Mouse (Mus musculus) forebrain, embryonic 13.5 days (tissue): ENCODE results near the gene Abca17. TPM values are rescaled to one million over a fixed set of nuclear protein-coding genes. Genes with fewer than 3 reads are reported as not detected.

Experiments
- ATAC-seq: fragments of 200-750 bp; cut with Nextera tagmentation; 2 replicates; pipeline ENCODE4 v1.8.0; 2017
- H3K27ac ChIP-seq: fragments of 300-500 bp; sonication (generic); 2 replicates; pipeline ENCODE4 v1.5.1; 2015; ENCODE audit warnings: inconsistent platforms, mild to moderate bottlenecking, moderate library complexity
- H3K27me3 ChIP-seq: fragments of 300-500 bp; sonication (generic); 2 replicates; pipeline ENCODE4 v1.6.1; 2015; ENCODE audit warnings: mild to moderate bottlenecking, inconsistent platforms
- H3K36me3 ChIP-seq: fragments of 300-500 bp; sonication (generic); 2 replicates; pipeline ENCODE4 v1.6.1; 2015; ENCODE audit warnings: mild to moderate bottlenecking, inconsistent platforms; ENCODE audit not compliant: poor library complexity, severe bottlenecking
- H3K4me1 ChIP-seq: fragments of 300-500 bp; sonication (generic); 2 replicates; pipeline ENCODE4 v1.6.1; 2015; ENCODE audit warnings: inconsistent platforms
- H3K4me2 ChIP-seq: fragments of 300-500 bp; sonication (generic); 2 replicates; pipeline ENCODE4 v1.6.1; 2015; ENCODE audit warnings: inconsistent platforms, mild to moderate bottlenecking, moderate library complexity
- H3K4me3 ChIP-seq: fragments of 300-500 bp; sonication (generic); 2 replicates; pipeline ENCODE4 v1.5.1; 2015; ENCODE audit warnings: mild to moderate bottlenecking, inconsistent platforms
- H3K9ac ChIP-seq: fragments of 300-500 bp; sonication (generic); 2 replicates; pipeline ENCODE4 v1.6.1; 2015; ENCODE audit warnings: mild to moderate bottlenecking, inconsistent platforms
- H3K9me3 ChIP-seq: fragments of 300-500 bp; sonication (generic); replicated peaks from 2 replicates; pipeline ENCODE4 v1.6.1; 2016; ENCODE audit warnings: inconsistent platforms
- WGBS: fragments of 180-500 bp; shearing (Covaris S2); methylation state at CpG from one replicate; pipeline ENCODE4 v1.1.7; 2015; 5-methylcytosine and 5-hydroxymethylcytosine counted together
- polyA plus RNA-seq: library from polyadenylated mRNA; unstranded; fragments of >200 nt; fragmentation: Nextera tagmentation; extraction: Ambion mirVana; gene quantifications from 2 replicates; pipeline ENCODE4 v1.2.1, GENCODE M21; 2015

Abca17 gene
- polyA plus RNA-seq, 1 experiment from 2014 or later: 0.06 TPM

DNA sequence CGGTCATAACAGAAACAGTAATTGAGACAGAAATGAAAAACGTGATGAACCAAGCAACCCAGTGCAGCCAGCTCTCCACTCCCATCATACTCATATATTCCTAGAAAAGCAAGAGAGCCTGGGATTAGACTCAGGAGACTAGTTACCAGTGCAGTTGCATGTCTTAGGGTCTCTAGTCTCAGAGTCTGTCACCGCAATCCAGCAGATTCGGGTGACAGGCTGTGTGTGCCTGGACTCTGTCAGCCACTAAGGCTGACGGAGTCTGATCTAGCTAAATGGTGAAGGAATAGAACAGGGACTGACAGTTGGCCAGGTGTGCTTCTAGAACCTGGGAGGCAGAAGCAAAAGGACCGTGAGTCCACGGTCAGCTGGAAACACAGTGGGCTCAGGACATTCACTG lies 23.2 kb downstream of the Abca17 start:
- H3K9me3 ChIP-seq: no peaks in the 10 kb centered on the region

DNA sequence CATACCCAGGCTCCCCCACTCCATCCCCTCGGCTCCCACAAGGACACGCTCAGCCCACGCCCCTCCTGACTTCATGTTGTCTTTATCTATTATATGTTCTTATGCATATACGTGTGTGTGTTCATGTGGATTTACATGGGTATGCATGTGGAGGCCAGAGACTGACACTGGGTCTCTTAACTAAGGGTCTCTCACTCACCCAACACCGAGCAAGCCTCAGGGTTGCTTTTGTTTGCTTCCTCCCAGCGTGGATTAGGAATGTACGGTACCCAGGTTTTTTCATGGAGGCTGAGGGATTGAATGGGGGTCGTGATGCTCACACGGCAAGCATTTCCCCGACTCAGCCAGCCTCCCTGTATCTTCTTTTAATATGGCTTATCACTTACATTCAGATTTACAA lies 25.8 kb downstream of the Abca17 start:
- WGBS: 85% methylated on average over 10 of the region's 10 CpGs
- Histone ChIP-seq H3K27me3 (no peaks in the 10 kb centered on the region), H3K27ac (no peak overlapping the region), H3K4me2 (no peak overlapping the region), H3K36me3 (no peaks in the 10 kb centered on the region), H3K9ac (no peak overlapping the region), H3K4me3 (no peak overlapping the region), H3K9me3 (no peaks in the 10 kb centered on the region), H3K4me1 (no peaks in the 10 kb centered on the region)
- no peak for ATAC-seq

More for the DNA sequence above, 23.2 kb downstream of the Abca17 start:
- Histone ChIP-seq H3K4me3 (no peak overlapping the region), H3K9ac (no peak overlapping the region), H3K27ac (no peak overlapping the region), H3K36me3 (no peaks in the 10 kb centered on the region), H3K4me2 (no peak overlapping the region), H3K27me3 (no peaks in the 10 kb centered on the region), H3K4me1 (no peaks in the 10 kb centered on the region)
- no peak for ATAC-seq
- 69% methylated on average over 7 of the region's 7 CpGs for WGBS

DNA sequence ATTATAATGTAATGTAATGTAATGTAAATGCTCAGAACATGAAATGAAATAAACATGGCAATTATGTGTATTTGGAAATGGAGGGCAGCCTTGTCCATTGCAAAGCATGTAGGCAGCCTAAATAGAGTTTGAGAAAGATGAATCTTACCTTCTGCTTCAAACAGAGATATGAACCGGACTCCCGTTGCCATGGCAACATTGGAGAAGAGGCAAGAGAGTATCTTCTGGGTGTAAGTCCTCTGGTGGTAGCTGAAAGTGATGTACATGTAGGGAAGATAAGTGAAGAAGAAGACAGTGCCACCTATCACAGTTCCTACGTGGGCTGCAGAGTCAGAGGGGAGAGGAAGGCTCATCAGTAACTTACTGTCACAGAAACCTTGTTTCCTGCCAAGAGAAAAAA lies 30.0 kb downstream of the Abca17 start:
- H3K36me3 ChIP-seq: no peaks in the 10 kb centered on the region
- no peak overlapping the region for H3K9ac ChIP-seq
- H3K4me1 ChIP-seq: no peaks in the 10 kb centered on the region
- no peak for ATAC-seq
- no peak overlapping the region for H3K4me3 ChIP-seq
- no peak overlapping the region for H3K27ac ChIP-seq
- H3K4me2 ChIP-seq: no peak overlapping the region
- H3K27me3 ChIP-seq: no peaks in the 10 kb centered on the region
- WGBS: 83% methylated on average over 3 of the region's 3 CpGs
- H3K9me3 ChIP-seq: no peaks in the 10 kb centered on the region

DNA sequence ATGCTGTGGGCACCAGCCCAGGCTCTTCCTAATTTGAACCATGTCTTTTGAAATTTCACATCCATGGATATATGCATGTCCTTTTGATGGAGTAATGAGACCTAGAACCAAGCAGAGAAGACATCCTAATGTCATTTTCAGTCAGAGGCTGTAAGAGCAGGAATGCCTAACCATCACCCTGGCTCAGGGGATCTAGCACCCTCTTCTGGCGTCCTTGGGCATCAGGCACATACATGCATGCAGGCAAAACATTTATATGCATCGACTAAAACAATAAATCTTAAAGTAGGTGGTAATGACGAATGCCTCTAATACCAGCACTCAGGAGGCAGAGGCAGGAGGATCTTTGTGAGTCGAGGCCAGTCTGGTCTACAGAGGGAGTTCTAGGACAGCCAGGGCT lies 43.4 kb downstream of the Abca17 start:
- no peak overlapping the region for H3K4me3 ChIP-seq
- 0 out of 2 replicates have a peak, but pooled peaks cover 4% of the 10 kb centered on the region for H3K27me3 ChIP-seq
- no peak for ATAC-seq
- no peak overlapping the region for H3K4me2 ChIP-seq
- no peaks in the 10 kb centered on the region for H3K9me3 ChIP-seq
- H3K4me1 ChIP-seq: no peaks in the 10 kb centered on the region
- no peak overlapping the region for H3K27ac ChIP-seq
- 52% methylated on average over 4 of the region's 4 CpGs for WGBS
- H3K36me3 ChIP-seq: no peaks in the 10 kb centered on the region
- no peak overlapping the region for H3K9ac ChIP-seq

DNA sequence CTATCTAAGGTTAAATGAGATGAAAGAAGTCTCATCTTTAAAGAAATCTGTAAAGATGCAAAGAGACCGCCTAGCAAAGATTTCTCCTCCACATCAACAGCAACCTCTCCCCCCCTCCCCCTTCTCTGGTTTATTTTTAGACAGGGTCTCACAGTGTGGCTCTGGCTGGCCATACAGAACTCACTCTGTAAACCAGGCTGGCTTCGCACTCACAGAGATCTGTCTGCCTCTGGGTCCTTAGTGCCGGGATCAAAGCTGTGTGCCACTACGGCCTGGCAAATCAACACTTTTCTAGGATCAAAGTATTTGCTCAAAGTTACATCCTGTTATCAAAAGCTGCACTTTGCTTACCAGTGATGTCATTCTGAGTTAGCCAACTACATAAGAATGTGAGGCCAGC lies 50.2 kb downstream of the Abca17 start:
- ATAC-seq: no peak
- 75% methylated on average over 4 of the region's 4 CpGs for WGBS
- Histone ChIP-seq H3K4me3 (no peak overlapping the region), H3K9me3 (no peaks in the 10 kb centered on the region), H3K27ac (no peak overlapping the region), H3K27me3 (0 out of 2 replicates have a peak, but pooled peaks cover 4% of the 10 kb centered on the region), H3K4me2 (no peak overlapping the region), H3K36me3 (no peaks in the 10 kb centered on the region), H3K9ac (no peak overlapping the region), H3K4me1 (no peaks in the 10 kb centered on the region)

DNA sequence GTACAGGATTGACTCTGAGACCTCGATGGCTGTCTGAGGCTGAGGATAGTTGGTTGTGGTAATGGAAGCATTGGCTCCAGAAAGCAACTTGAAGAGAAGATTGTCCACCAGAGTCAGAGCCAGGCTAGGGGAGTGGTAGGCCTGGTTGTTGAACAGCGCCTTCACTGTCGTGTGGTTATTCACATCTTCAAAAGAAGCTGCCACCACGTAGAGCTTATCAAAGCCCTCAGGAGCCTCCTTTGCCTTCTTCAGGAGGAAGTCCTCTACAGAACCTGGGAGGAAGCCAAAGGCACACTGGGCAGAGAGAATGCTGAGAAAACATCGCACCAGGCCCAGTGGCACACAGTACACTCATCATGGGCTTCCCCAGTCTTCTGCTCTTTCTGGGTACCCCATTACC lies 61.5 kb downstream of the Abca17 start:
- Histone ChIP-seq H3K27me3 (no peaks in the 10 kb centered on the region), H3K4me1 (no peaks in the 10 kb centered on the region), H3K9me3 (no peaks in the 10 kb centered on the region), H3K4me2 (no peak overlapping the region), H3K9ac (no peak overlapping the region), H3K4me3 (no peak overlapping the region), H3K27ac (no peak overlapping the region), H3K36me3 (no peaks in the 10 kb centered on the region)
- 79% methylated on average over 5 of the region's 5 CpGs for WGBS
- ATAC-seq: no peak

DNA sequence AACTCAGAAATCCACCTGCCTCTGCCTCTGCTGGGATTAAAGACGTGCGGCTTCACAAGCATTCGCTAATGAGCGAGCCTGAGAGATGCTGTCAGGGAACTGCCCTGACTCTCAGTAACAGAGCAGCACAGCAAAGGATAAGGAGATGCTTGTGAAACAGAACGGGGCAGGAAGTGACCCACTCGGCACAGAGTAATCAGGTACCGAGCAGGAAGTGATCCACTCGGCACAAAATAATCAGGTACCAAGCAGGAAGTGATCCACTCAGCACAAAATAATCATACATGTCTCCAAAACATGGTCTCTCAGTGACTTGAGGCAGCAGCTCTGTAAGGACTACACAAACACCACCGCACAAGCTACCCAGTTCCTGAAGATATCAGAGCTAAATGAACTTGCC lies 62.4 kb downstream of the Abca17 start:
- H3K36me3 ChIP-seq: no peaks in the 10 kb centered on the region
- H3K4me2 ChIP-seq: no peak overlapping the region
- WGBS: 87% methylated on average over 9 of the region's 9 CpGs
- no peaks in the 10 kb centered on the region for H3K27me3 ChIP-seq
- no peak overlapping the region for H3K4me3 ChIP-seq
- H3K9ac ChIP-seq: no peak overlapping the region
- no peak overlapping the region for H3K27ac ChIP-seq
- H3K9me3 ChIP-seq: no peaks in the 10 kb centered on the region
- no peaks in the 10 kb centered on the region for H3K4me1 ChIP-seq
- ATAC-seq: no peak

DNA sequence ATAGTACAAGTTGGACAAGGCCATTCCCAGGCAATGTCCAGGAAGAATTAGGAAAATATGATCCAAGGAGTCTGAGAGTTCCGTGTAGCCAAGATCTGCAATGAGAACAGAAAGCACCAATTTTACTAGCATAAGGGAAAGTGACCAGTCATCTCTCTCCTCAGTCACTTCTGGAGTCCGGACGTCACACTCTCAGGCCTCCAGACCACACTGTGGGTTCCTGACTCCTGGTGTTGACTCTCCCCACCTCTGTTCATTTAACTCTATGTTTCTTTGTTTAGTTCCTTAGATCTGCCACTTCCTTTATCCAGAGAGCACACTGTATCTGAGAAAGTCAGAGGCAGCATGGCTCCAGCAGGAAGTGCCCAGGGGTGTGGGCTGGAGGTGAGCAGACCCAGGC lies 65.2 kb downstream of the Abca17 start:
- H3K4me2 ChIP-seq: no peak overlapping the region
- H3K9me3 ChIP-seq: peaks cover 2% of the 10 kb centered on the region; the same call in 1 of the 2 replicates
- no peaks in the 10 kb centered on the region for H3K36me3 ChIP-seq
- no peak for ATAC-seq
- no peak overlapping the region for H3K27ac ChIP-seq
- H3K4me3 ChIP-seq: no peak overlapping the region
- no peaks in the 10 kb centered on the region for H3K27me3 ChIP-seq
- 87% methylated on average over 3 of the region's 3 CpGs for WGBS
- H3K9ac ChIP-seq: no peak overlapping the region
- no peaks in the 10 kb centered on the region for H3K4me1 ChIP-seq

DNA sequence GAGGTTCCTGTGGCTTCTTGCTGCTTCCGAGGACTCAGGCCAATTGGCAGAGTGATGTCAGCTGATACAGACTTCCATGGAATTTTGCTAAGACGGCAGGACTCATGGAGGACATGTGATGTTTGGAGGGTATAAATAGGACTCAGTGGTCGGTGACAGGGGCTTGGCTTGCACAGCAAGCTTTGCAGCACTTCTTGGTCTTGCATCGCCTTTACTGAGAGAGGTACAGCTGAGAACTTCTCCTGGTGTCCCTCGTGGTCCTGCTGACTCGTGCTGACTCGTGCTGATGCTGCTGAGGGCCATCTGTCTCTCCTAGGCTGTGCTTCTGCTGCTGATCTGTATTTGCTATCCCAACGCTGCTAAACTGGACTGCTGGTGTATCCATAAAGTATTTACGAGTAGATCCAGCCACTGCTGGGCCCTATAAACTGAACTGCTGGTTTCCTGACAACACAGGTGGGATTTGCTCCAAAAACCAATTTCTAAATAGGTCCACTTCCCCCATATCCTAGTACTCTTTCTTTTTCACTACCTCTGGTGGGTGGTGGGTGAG lies 67.5 kb downstream of the Abca17 start:
- Histone ChIP-seq H3K36me3 (no peaks in the 10 kb centered on the region), H3K9me3 (peaks cover 2% of the 10 kb centered on the region; the same call in 1 of the 2 replicates), H3K4me1 (no peaks in the 10 kb centered on the region), H3K4me3 (no peak overlapping the region), H3K27me3 (no peaks in the 10 kb centered on the region), H3K9ac (no peak overlapping the region), H3K4me2 (no peak overlapping the region), H3K27ac (no peak overlapping the region)
- no peak for ATAC-seq
- WGBS: 77% methylated on average over 9 of the region's 9 CpGs

DNA sequence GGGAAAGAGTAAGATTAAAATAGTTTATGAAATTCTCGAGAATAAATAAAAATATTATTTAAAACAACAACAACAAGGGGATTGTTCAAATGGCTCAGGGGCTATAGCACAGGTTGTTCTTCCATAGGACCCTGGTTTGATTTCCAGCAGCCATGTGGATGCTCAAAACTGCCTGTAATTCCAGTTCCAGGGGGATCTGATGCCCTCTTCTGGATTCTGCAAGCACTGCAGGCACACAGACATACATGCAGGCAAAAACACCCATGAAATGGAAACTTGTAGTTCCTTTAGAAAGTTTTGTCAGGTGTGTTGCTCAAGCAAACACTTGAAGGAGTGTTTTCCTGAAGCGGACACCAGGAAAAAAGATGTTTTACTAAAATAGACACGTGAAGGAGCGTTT lies 68.2 kb downstream of the Abca17 start:
- H3K36me3 ChIP-seq: no peaks in the 10 kb centered on the region
- no peaks in the 10 kb centered on the region for H3K4me1 ChIP-seq
- H3K9me3 ChIP-seq: peaks cover 2% of the 10 kb centered on the region; the same call in 1 of the 2 replicates
- no peak overlapping the region for H3K4me3 ChIP-seq
- H3K27me3 ChIP-seq: no peaks in the 10 kb centered on the region
- H3K4me2 ChIP-seq: no peak overlapping the region
- no peak for ATAC-seq
- H3K27ac ChIP-seq: no peak overlapping the region
- 63% methylated on average over 4 of the region's 4 CpGs for WGBS
- H3K9ac ChIP-seq: no peak overlapping the region

DNA sequence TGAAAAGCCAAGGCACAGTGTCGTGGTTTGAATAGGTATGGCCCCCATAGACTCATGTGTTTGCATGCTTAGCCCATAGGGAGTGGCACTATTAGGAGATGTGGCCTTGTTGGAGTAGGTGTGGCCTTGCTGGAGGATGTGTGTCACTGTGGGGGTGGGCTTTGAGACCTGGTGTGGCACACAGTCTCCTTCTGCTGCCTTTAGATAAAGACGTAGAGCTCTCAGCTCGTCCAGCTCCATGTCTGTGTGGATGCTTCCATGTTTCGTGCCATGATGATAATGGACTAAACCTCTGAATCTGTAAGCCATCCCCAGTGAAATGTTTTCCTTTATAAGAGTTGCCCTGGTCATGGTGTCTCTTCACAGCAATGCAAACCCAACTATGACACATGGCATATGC lies 71.0 kb downstream of the Abca17 start:
- WGBS: 84% methylated on average over 4 of the region's 4 CpGs
- no peak overlapping the region for H3K9ac ChIP-seq
- no peaks in the 10 kb centered on the region for H3K4me1 ChIP-seq
- H3K36me3 ChIP-seq: no peaks in the 10 kb centered on the region
- H3K27me3 ChIP-seq: no peaks in the 10 kb centered on the region
- peaks cover 6% of the 10 kb centered on the region; the same call in 1 of the 2 replicates for H3K9me3 ChIP-seq
- ATAC-seq: no peak
- no peak overlapping the region for H3K4me2 ChIP-seq
- no peak overlapping the region for H3K27ac ChIP-seq
- no peak overlapping the region for H3K4me3 ChIP-seq

DNA sequence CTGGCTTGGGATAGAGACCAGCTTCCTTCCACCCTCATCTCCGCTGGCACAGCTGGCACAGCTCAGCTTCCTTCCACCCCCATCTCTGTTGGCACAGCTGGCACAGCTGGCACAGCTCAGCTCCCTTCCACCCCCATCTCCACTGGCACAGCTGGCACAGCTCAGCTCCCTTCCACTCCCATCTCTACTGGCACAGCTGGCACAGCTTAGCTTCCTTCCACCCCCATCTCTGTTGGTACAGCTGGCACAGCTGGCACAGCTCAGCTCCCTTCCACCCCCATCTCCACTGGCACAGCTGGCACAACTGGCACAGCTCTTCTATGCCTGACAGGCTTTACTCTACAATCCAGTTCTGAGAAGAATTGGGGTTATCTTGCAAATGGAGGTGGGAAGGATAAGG lies 83.7 kb downstream of the Abca17 start:
- 0 out of 2 replicates have a peak, but pooled peaks cover 7% of the 10 kb centered on the region for H3K9me3 ChIP-seq
- no peak overlapping the region for H3K4me3 ChIP-seq
- no peak overlapping the region for H3K27ac ChIP-seq
- 0 out of 2 replicates have a peak, but pooled peaks cover 3% of the 10 kb centered on the region for H3K27me3 ChIP-seq
- H3K9ac ChIP-seq: no peak overlapping the region
- no peak overlapping the region for H3K4me2 ChIP-seq
- ATAC-seq: no peak
- H3K36me3 ChIP-seq: no peaks in the 10 kb centered on the region
- 83% methylated on average over 1 of the region's 1 CpGs for WGBS
- no peaks in the 10 kb centered on the region for H3K4me1 ChIP-seq

DNA sequence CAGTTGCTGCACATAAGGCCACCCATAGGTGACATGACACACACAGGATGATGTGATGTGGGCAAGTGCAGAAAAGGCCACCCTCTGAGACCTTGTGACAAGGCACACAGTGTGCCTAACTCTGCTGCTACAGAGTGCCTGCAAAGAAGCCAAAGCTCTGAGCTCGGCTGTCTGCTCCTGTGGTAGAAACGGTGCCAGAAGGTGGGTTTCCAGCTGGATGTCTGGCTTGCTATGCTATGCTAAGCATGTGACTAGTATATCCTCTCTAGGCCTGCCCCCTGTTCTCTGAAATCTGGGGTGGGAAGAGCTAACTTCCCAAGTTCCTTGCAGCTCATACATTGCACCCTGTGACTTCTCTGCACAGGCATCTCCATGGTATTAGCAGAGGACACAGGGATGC lies 86.1 kb downstream of the Abca17 start:
- Histone ChIP-seq H3K9me3 (0 out of 2 replicates have a peak, but pooled peaks cover 4% of the 10 kb centered on the region), H3K9ac (no peak overlapping the region), H3K4me1 (no peaks in the 10 kb centered on the region), H3K36me3 (no peaks in the 10 kb centered on the region), H3K27me3 (0 out of 2 replicates have a peak, but pooled peaks cover 3% of the 10 kb centered on the region), H3K27ac (no peak overlapping the region), H3K4me2 (no peak overlapping the region), H3K4me3 (no peak overlapping the region)
- 100% methylated on average over 2 of the region's 2 CpGs for WGBS
- ATAC-seq: no peak
